Mouse (Mus musculus): ENCODE measurements around the gene Trip10. TPM values are rescaled to one million over a fixed set of nuclear protein-coding genes. Genes with fewer than 3 reads are reported as not detected.
A peak's percentile ranks its signal among the peaks of the same experiment; 100 is the strongest.

The Trip10 gene
- polyA plus RNA-seq, 1 experiment from 2014 or later = 40.8 TPM

DNA sequence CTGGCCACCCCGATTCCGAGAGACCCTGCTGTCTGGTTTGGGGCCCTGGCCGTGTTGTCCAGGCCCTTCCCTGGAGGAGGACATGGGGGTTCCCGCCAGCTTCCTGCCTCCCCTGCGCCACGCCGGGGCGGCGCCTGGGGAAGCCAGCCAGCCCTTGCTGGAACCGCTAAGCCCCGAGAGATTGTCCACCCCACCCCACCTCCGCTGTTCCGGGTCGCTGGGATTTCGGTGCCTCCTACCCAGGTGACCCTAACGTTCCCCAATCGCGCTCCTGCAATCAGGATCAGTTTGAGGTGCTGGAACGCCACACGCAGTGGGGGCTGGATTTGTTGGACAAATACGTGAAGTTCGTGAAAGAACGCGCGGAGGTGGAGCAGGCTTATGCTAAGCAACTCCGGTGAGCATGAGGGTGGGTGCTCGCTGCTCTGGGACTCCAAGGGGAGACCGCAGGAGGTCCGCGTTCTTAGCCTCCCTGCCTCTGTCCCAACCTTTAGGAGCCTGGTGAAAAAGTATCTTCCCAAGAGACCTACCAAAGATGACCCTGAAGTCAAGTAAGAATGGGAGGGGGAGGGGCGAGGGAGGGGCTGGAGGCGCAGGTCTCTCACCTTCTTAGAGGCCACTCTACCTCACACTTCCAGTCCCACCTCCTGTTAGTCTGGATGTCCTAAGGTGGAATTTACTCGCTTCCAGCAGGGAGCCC lies 1.4 kb downstream of the Trip10 start:
- H3K4me3 ChIP-seq (replicated peaks; ENCODE audit: low read depth, low read length) = peak overlapping the region; percentile 79
- peak overlapping the region; percentile 83 for H3K27ac ChIP-seq
- peak overlapping the region; percentile 96 for H3K4me2 ChIP-seq (ENCODE audit: low read length)
- H3K27me3 ChIP-seq (ENCODE audit: insufficient read depth, low read length) = no peaks in the 10 kb centered on the region
- peaks cover 12% of the 10 kb centered on the region for H3K4me1 ChIP-seq (replicated peaks; ENCODE audit: insufficient read depth, low read length)
- ATAC-seq (replicated peaks; ENCODE audit: low FRiP score, low read depth) = no peak
- 1% methylated on average over 33 of the region's 33 CpGs for WGBS
- H3K36me3 ChIP-seq (ENCODE audit: insufficient read depth, low read length) = peaks cover 18% of the 10 kb centered on the region; the same call in 1 of the 2 replicates
- peak; percentile 40 for DNase-seq (ENCODE audit: low spot score)
- no peak for TF ChIP-seq CTCF (IDR thresholded peaks at IDR 0.05; ENCODE audit: low read depth)
- peak overlapping the region; percentile 71 for H3K9ac ChIP-seq (ENCODE audit: low read depth, low read length)
- no peaks in the 10 kb centered on the region for H3K9me3 ChIP-seq (replicated peaks; ENCODE audit: low read length)

DNA sequence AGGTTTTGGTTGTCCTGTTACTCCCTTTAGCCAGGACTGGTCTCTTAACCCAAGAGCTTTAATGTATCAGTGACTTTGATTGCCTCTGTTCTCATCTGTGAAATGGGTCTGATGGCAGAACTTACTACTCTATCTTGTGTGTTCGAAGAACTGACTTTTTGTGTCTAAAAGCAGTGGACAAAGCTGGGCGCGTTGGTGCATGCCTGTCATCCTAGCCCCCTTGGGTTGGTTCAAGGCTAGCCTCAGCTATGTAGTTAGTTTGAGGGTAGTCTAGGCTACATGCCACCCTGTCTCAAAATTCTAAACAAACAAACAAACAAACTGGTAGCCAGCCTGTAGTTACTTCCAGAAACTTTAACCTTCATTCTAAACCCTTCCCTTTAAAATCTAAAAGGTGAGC lies 2.2 kb downstream of the Trip10 start:
- no peak overlapping the region for H3K27ac ChIP-seq
- H3K4me2 ChIP-seq (ENCODE audit: low read length) = peak overlapping the region; percentile 96; the same call in 1 of the 2 replicates
- TF ChIP-seq CTCF (IDR thresholded peaks at IDR 0.05; ENCODE audit: low read depth) = no peak
- H3K27me3 ChIP-seq (ENCODE audit: insufficient read depth, low read length) = no peaks in the 10 kb centered on the region
- H3K9ac ChIP-seq (ENCODE audit: low read depth, low read length) = no peak overlapping the region
- H3K4me1 ChIP-seq (replicated peaks; ENCODE audit: insufficient read depth, low read length) = peaks cover 11% of the 10 kb centered on the region
- 94% methylated on average over 3 of the region's 3 CpGs for WGBS
- no peaks in the 10 kb centered on the region for H3K9me3 ChIP-seq (replicated peaks; ENCODE audit: low read length)
- DNase-seq (ENCODE audit: low spot score) = no peak
- ATAC-seq (replicated peaks; ENCODE audit: low FRiP score, low read depth) = no peak
- peaks cover 20% of the 10 kb centered on the region; the same call in 1 of the 2 replicates for H3K36me3 ChIP-seq (ENCODE audit: insufficient read depth, low read length)
- H3K4me3 ChIP-seq (replicated peaks; ENCODE audit: low read depth, low read length) = no peak overlapping the region

DNA sequence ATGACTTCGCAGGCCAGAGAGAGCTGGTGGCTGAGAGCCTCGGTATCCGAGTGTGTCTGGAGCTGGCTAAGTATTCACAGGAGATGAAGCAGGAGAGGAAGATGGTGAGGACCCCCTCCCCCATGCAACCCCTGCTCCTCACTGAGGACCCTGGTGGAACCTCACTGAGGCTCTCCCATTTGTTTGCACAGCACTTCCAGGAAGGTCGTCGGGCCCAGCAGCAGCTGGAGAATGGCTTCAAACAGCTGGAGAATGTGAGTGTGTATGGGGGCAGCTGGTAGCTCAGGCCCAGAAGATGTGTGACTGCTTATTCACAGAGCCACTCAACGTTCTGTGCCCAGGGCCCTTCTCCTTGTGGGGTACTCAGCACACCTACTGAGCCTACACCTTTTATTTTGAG lies 4.1 kb downstream of the Trip10 start:
- DNase-seq (ENCODE audit: low spot score) = no peak
- no peak for ATAC-seq (replicated peaks; ENCODE audit: low FRiP score, low read depth)
- Histone ChIP-seq H3K9ac (ENCODE audit: low read depth, low read length) (no peak overlapping the region), H3K27me3 (ENCODE audit: insufficient read depth, low read length) (no peaks in the 10 kb centered on the region), H3K9me3 (replicated peaks; ENCODE audit: low read length) (no peaks in the 10 kb centered on the region), H3K27ac (no peak overlapping the region), H3K4me3 (replicated peaks; ENCODE audit: low read depth, low read length) (no peak overlapping the region), H3K4me1 (replicated peaks; ENCODE audit: insufficient read depth, low read length) (peaks cover 8% of the 10 kb centered on the region; the same call in 1 of the 2 replicates), H3K36me3 (ENCODE audit: insufficient read depth, low read length) (peaks cover 32% of the 10 kb centered on the region), H3K4me2 (ENCODE audit: low read length) (no peak overlapping the region)
- 66% methylated on average over 6 of the region's 6 CpGs for WGBS
- TF ChIP-seq CTCF (IDR thresholded peaks at IDR 0.05; ENCODE audit: low read depth) = no peak

DNA sequence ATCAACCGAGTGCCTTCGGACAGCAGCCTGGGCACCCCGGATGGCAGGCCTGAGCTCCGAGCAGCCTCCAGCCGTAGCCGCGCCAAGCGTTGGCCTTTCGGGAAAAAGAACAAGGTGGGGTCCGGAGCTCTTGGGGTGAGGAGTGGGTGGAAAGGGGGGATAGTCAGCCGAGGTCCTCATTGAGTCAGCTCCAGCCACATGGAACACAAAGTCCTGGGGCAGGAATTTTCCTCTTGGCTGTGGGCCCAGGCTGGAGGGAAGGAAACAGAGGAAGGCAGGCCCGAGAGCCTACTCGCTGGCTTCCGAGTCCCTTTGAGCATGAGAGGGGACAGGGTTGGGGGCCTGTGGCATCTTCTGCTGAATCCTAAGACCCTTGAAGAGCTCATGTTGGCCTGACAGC lies 6.1 kb downstream of the Trip10 start:
- Histone ChIP-seq H3K9ac (ENCODE audit: low read depth, low read length) (no peak overlapping the region), H3K27ac (no peak overlapping the region), H3K27me3 (ENCODE audit: insufficient read depth, low read length) (no peaks in the 10 kb centered on the region), H3K4me2 (ENCODE audit: low read length) (no peak overlapping the region), H3K4me3 (replicated peaks; ENCODE audit: low read depth, low read length) (no peak overlapping the region), H3K4me1 (replicated peaks; ENCODE audit: insufficient read depth, low read length) (peaks cover 5% of the 10 kb centered on the region; the same call in 1 of the 2 replicates), H3K9me3 (replicated peaks; ENCODE audit: low read length) (no peaks in the 10 kb centered on the region), H3K36me3 (ENCODE audit: insufficient read depth, low read length) (peaks cover 43% of the 10 kb centered on the region)
- 76% methylated on average over 14 of the region's 14 CpGs for WGBS
- DNase-seq (ENCODE audit: low spot score) (no peak), ATAC-seq (replicated peaks; ENCODE audit: low FRiP score, low read depth) (no peak)
- TF ChIP-seq CTCF (IDR thresholded peaks at IDR 0.05; ENCODE audit: low read depth) = no peak

GRCm38 (mm10) chr17:57256921-57257485 lies 7.7 kb downstream of the Trip10 start:
- H3K4me2 ChIP-seq (ENCODE audit: low read length) = no peak overlapping the region
- no peak for DNase-seq (ENCODE audit: low spot score)
- TF ChIP-seq CTCF (IDR thresholded peaks at IDR 0.05; ENCODE audit: low read depth) = no peak

GRCm38 (mm10) chr17:57258191-57258590 lies 8.9 kb downstream of the Trip10 start:
- H3K27me3 ChIP-seq (ENCODE audit: insufficient read depth, low read length) = no peaks in the 10 kb centered on the region
- H3K27ac ChIP-seq = no peak overlapping the region
- H3K4me1 ChIP-seq (replicated peaks; ENCODE audit: insufficient read depth, low read length) = no peaks in the 10 kb centered on the region
- H3K9me3 ChIP-seq (replicated peaks; ENCODE audit: low read length) = no peaks in the 10 kb centered on the region
- 93% methylated on average over 3 of the region's 3 CpGs for WGBS
- no peak overlapping the region for H3K4me3 ChIP-seq (replicated peaks; ENCODE audit: low read depth, low read length)
- no peak overlapping the region for H3K4me2 ChIP-seq (ENCODE audit: low read length)
- ATAC-seq (replicated peaks; ENCODE audit: low FRiP score, low read depth) (no peak), DNase-seq (ENCODE audit: low spot score) (no peak)
- H3K36me3 ChIP-seq (ENCODE audit: insufficient read depth, low read length) = peaks cover 59% of the 10 kb centered on the region
- TF ChIP-seq CTCF (IDR thresholded peaks at IDR 0.05; ENCODE audit: low read depth) = no peak
- no peak overlapping the region for H3K9ac ChIP-seq (ENCODE audit: low read depth, low read length)

More at GRCm38 (mm10) chr17:57256921-57257485, 7.7 kb downstream of the Trip10 start:
- Histone ChIP-seq H3K27ac (no peak overlapping the region), H3K9me3 (replicated peaks; ENCODE audit: low read length) (no peaks in the 10 kb centered on the region), H3K4me3 (replicated peaks; ENCODE audit: low read depth, low read length) (no peak overlapping the region), H3K4me1 (replicated peaks; ENCODE audit: insufficient read depth, low read length) (no peaks in the 10 kb centered on the region), H3K9ac (ENCODE audit: low read depth, low read length) (no peak overlapping the region), H3K27me3 (ENCODE audit: insufficient read depth, low read length) (no peaks in the 10 kb centered on the region), H3K36me3 (ENCODE audit: insufficient read depth, low read length) (peaks cover 51% of the 10 kb centered on the region)
- no peak for ATAC-seq (replicated peaks; ENCODE audit: low FRiP score, low read depth)
- 96% methylated on average over 22 of the region's 22 CpGs for WGBS
